Mouse (Mus musculus) frontal cortex, adult 2 months (tissue): Measurements from ENCODE around the gene Astn1. TPM values are rescaled to one million over a fixed set of nuclear protein-coding genes. Genes with fewer than 3 reads are reported as not detected.

Experiments used
- DNase-seq, 2 experiments: peaks; one replicate each; pipeline ENCODE4 v3.0.0; 2022; ENCODE audit warnings: low spot score in 1 of 2; ENCODE audit errors: extremely low spot score in 1 of 2
- polyA plus RNA-seq: library from polyadenylated mRNA; depleted of rRNA; stranded (reverse); fragments of >200 nt; gene quantifications from 2 replicates; pipeline ENCODE4 v1.2.3, GENCODE M21; 2012

The Astn1 gene
- polyA plus RNA-seq, 1 experiment = 83.3 TPM

DNA sequence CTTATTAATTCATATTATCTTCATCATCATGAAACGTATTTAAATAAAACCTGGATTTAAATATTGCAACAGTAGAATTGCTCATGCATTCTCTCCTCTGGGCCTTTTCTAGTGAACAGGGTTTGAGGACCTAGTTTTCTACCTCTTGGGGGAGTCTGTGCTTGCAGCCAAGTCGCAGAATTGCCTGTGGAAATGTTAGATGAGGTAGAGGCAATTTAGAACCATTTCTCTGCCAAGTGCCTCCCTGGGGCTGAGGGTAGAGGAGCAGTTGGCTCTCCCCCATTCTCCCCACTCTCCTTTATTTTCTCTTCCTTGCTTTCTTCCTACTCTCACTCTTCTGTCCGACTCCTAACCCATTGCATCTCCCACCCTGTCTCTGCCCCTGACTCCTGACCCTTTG lies 49.1 kb downstream of the Astn1 start:
- DNase-seq = no peak

DNA sequence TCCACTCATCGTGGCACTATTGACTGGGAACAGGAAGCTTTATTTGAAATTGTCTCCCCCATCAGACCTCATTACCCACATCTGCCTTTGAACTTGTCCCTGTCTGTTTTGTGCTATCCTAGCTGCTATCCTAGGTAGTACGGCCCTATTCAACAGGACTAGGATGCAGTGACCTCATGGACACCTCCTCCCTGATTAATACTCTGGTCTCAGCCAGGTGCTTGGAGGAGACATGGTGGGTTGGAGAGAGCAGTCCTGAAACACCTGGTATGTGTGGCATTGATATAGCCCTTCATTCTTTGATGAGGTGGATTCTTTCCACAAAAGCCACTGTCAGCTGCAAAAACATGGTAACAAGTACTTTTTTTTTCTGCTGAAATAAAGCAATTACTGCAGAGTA lies 52.1 kb downstream of the Astn1 start:
- DNase-seq = no peak

DNA sequence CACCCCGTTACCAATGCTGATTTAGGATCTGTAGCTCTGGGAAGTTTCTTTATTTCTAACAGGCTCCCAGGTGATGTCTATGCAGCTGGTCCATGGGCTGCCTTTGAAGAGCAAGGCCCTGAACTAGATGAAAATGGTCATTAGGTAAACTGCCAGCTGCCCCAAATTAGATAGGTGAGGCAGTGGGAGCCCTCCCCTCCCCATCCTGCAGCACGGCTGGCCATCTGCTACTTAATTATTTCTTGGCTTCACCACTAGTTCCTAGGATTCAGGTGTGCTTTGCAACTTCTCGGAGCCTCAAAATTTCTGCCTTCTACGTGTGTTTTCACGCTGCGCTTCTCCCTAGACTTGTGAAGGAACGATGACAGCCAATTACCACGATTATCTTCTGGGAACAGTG lies 59.4 kb downstream of the Astn1 start:
- DNase-seq = no peak

DNA sequence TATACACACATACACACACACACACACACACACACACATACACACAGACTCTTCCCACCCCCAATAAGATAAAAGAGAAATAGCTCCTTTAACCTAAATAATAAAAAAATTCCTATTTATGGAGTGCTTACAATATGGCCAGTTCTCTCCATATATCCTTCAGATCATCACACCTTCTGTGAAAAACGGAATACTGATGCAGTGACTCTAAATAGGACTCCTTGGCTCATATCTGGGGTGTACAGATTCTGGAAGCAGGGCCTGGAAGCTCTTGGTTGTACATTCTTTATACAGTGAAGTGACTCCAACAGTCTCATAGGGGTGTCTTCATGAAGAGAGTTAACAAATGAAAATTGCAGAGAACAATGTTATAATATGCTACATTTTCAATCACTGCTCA lies 60.7 kb downstream of the Astn1 start:
- peak in 1 of 2 experiments; percentile 37 for DNase-seq

DNA sequence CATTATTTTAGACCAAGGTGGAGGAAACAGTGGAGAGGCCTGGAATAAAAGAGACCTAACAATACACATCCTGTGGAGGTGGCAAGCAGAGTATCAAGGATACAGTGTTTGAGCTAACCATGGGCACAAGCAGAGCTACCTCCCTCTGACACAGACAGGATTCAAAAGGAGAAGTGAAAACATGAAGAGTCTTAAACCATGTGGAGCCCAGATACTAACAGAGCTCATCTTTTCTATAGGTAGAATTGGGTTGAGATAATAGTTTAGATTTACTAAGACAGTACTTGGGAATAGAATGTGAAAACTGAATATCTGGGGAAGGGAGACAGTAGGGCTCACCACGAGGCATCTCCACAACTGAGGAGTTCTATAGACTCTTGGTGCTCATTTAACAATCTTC lies 84.0 kb downstream of the Astn1 start:
- DNase-seq = no peak

DNA sequence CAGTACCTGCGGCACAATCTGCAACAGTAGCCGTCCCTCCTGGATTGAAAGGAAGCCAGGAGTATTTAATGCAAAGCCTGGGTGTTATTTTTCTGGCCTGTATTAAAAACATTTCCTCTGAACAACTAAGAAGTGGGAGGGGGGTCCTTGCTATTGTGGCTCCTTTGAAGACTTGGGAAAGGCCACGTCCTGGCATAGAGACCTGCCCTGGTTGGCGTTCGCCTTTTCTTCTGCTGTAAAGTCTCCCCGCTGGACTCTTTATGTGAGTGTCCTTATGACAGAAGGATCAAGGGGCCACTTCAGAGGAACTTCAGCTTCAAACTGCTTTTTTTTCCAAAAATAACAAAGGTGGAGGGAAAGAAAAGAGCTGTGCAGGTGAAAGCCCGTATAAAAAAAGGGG lies 85.9 kb downstream of the Astn1 start:
- no peak for DNase-seq

DNA sequence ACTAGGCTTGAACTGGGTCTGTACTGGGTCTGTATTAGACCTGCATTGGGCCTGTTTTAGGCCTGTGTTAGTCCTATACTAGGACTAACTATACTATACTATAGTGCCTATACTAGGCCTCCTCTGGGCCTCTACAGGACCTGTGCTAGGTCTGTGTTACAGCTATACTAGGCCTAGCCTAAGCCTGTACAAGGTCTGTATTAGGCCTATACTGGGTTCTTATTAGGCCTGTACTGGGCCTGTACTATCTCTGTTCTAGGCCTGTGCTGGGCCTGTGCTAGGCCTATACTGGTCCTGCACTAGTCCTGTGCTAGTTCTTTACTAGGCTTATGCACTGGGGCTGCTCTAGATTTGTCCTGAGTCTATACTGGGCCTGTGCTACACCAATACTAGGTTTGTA lies 90.6 kb downstream of the Astn1 start:
- DNase-seq = no peak

DNA sequence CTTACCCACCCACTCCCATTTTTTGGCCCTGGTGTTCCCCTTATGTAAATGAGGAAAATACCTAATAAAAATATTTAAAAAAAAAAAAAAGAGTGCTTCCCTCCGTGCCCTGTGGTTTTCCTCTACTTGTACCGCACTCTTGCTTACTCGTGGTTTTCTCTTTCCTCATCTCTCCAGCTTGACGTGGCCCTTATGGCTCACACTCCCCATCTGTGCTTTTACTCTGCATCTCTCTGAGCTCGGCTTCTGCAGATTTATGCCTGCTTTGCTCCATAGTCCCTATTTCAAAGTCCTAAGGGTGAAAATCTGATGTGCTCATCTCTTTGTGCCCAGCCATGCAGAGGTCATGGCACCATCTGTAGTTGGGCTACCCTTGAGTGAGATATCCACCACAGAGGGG lies 91.5 kb downstream of the Astn1 start:
- peak in 1 of 2 experiments; percentile 28 for DNase-seq

DNA sequence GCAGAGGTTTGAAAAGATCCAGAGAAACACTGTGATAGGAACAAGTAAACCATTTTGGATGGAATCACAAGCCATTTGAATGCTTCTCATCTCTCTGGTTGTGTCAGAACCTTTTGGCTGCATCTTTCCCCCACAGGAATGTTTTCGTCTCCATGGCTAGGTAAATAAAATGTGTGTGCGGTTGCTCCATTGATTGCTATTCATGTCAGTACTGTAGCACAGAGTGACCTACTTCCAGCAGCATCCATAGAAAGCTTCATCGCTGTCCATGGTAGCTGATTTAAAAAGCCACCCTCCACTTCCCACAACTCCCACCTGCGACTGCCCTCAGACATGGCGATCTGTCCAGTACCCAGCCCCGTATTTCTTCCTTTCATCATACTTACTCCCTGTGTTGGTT lies 101.9 kb downstream of the Astn1 start:
- DNase-seq = peak; percentile 17 to 31

DNA sequence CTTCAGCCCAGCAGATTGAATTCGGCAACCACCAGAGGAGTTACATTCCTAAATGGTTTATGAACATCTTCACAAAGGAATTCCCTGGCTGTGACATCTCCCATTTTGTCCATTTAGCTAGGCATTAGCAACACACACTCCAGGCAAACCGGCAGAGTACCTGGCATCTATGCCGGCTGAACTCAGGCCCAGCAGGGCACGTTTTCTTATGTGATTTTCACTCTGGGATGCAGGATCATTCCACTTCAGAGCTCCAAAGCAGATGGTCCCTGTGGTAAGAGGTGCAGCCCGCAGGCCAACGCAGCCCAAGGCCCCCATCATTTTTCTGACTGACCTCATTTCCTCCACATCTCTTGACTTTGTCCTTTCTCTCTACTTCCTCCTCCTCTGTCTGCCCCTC lies 103.2 kb downstream of the Astn1 start:
- no peak for DNase-seq

DNA sequence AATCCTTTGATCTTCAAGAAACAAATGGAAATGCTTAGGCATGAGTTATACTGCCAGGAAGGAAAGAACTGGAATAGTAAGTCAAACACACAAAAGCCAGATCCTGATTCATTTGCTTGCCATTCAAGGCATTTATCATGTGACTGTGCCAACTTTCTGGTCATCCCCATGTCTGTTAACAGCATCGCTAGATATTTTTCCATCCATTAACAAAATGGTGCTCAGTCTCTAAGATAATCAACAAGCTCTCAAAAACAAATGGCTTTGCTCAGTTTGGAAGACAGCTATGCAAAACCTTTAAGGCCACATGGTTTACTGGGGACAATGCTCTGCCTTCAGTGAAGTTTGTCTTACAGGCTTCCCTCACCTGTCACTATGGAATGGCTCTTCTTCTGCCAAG lies 115.8 kb downstream of the Astn1 start:
- no peak for DNase-seq

DNA sequence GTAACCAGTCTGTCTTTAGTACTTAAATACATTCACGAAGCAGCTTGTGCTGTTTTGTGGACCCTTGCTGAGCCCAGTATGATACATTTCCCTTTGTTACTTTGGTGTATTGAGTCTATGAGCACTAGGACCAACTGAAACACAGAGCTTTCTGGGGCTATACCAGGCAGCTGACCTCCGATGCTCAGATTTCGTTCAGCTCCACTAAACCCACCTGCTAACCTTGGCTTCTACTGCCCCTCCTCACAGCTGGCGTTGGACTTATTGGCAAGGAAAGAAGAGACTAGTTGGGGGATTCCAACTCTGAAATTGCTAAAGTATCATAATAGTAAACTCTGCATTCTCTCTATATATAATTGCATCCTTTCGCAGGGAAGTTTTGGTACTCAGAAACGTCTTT lies 118.2 kb downstream of the Astn1 start:
- DNase-seq = no peak

DNA sequence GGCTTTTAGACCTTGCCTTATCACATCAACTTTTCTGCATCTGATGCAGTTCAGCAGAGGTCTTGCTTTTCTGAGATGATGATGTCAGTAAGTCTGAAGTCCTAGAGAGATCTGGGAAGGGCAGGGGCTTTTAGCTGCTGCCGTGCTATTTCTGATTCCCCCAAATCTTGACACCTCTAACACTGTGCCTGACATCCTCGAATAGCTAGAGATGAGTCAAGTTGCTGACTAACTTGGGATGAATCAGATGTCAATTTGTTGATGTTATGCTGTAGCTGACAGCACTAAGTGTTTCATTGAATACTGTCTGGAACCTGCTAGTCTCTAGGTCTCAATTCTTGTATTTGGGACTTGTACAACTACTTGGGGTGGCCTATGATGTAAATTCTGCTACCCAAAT lies 121.7 kb downstream of the Astn1 start:
- no peak for DNase-seq

DNA sequence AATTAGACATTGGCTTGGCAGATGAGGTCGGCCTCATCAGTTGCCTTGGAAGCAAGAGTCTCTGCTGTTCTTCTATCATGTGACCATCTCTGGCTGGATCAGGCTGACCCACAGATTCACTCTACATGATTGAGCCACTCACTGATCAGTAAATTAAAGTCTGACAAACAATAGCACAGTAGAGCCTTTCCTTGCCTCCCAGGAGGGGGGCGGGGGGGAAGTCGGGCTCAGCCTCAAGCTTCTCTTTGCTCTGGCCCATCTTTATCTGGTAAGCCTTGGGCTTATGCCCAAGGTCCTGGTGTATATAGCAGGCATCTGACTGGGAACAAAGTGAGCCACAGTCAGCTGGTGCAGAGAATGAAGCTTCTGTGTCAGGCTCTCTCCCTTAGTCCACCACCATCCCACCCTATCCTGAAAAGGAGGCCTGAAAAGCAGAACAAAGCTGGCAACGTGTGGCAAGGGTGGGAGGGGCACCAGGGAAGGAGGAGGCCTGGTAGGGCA lies 127.5 kb downstream of the Astn1 start:
- DNase-seq = no peak

DNA sequence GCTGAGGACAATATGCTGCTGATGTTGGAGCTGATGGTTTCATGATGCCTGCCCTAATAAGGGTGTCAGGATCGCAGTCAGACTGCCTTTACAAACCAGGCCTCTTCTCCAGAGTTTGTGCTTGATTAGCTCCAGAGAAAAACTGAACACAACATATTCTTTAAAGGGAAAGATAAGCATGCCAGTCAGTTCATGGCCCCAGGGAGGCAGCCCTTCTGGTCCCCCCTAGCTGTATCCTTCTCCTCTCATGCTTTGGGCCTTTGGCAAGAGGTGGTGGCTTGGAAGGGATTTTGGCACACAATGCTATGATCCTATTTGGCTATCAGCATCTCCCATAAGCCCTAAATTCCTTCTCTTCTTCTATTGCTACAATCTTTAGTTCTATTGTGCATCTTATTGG lies 128.1 kb downstream of the Astn1 start:
- DNase-seq = no peak

DNA sequence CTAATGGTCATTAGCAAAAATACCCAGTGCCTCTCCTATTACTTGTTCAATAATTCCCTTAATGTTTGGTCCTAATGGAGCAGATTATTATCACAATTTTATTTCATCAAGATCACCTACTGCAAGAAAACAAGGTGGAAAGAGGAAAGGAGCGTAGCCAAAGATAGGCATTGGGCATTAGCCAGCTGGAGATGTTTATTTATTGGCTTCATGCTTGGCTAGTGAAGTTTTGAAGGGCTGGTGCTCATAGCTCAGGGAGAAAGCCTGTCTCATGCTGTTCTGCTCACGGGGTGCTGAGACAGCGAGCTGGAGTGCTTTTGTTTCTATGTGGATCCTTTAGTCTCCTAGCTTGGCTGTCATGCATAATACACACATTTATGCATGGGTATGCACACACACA lies 131.2 kb downstream of the Astn1 start:
- DNase-seq = no peak

DNA sequence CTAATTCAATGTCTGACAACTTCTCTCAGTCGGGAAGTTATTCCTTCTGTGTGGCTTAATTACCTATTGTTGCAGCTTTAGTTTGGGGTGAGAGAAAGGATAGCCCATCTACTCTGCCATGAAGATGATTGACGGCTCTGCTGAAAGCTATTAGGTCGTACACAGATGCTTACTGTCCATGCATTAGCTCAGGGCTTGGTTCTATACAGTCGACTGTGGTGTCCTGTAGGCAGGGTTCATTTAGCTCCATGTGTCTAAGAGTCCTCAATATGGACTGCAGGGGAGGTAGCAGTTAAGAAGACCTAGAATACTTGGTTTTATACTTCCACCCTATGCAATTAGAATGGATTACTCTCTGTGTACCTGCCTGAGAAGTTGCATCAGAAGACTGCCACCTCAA lies 138.1 kb downstream of the Astn1 start:
- DNase-seq = no peak

DNA sequence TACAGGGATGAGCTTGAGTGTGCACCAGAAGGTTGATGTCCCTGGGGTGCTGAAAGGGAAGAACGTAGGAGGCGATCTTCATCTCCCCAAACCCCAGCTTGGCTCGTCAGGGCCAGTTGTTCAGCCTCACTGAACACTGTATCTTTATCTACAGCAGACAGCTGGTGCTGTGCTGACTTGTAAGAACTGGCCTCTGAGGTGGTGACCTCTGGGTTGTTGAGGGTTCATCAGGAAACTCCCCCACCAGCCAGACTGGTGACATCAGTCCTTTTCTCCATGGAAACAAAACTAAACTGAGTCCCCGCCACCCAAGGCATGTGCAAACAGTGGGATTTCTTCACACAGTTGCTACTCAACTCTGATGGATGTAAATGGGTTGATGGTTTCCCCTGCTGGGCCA lies 138.9 kb downstream of the Astn1 start:
- DNase-seq = no peak

DNA sequence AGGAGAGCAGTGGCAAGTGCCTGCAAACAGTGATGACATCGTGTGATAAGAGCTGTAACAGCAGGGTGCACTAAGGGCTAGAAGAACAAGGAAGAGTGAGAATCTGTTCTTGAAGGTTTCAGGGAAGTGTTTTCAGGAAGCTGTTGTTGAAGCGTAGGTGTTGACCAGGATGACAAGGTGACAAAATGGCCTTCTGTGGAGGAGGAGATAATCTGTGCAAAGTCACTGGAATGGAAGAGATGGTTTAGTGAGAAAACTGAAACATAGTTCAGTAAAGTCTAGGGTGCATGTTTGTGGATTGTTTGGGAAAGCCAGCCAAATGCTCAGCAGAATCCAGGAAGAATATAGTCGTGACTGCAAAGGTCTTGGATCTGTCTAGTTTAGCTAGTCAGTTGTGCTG lies 145.5 kb downstream of the Astn1 start:
- DNase-seq = peak; percentile 38 to 64

DNA sequence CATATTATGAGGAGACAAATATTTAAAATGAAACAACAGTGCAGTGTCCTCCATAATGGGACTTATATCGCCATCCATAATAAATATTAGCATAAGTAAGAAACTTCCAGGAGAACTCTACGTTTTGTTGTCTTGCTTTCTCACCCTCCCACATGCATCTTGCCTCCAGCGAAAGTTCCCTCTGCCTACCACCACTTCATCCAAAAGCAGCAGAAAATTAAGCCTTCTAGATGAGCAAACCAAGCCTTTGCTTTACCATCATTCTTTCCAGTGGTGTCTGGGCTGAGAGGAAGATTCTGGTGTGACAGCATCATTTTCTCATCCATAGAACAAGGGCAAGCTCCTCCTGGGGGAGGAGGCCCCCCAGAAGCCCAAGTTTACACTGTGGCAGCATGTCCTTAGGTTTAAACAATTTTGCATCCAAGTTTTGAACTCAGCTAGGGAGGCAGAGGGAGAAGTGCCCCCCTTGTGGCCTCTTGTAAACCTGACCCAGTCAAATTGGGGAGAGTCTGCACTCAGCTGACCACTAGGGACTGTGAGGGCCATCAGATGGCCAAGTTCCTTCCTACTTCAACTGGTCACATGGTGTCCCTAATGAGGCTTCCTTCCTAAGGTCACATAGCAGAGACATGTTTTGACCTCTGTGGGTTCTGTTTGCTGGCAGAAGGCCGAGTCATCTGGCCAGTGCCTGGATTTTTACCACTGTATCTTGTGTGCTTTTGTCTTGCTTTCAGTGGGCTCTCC lies 147.2 kb downstream of the Astn1 start:
- DNase-seq = peak in 1 of 2 experiments; percentile 50

DNA sequence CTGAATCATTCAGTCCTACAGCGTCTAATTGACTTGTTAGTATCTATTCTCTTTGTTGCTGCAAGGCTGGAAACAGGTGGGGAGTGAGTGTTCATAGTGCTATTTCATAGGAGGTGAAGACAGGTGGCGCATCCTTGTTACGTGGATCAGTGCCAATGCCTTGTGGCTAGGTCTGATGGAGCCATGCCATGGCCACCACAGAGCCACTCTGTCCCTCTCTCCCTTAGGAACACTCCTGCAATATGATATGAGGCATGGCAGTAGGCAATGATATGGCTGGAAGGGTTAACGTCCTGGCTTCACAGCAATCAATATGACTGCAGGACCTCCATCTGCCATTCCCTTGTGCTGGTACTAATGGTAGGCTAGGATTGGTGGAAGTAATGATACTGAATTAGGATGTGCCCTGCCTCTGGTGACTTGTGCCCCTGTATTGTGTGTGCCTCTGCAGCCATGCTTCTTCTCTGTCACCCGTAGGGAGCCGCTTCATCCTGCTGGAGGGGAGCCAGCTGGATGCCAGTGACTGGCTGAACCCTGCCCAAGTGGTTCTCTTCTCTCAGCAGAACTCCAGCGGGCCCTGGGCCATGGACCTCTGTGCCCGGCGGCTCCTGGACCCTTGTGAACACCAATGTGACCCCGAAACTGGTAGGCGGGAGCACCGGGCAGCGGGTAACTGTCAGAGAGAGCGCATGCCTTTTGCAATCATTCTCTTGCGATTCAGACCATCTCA lies 148.6 kb downstream of the Astn1 start:
- DNase-seq = no peak

DNA sequence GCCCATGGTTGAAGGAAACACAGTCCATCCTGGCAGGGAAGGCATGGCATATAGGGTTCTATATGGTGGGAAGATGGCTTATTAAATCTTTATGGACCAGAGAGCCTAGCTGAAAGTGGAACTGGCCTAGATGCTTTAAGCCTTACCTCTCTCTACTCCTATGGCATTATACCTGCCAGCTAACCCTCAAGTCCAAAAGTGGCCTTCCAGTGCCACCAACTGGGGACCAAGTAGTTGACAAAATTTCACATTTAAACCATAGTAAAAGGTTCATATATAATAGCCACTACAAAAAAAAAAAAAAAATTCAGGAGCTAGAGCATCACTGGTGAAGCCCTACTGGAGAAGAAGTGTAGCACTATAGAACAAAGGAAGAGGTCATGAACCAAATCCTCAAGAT lies 150.0 kb downstream of the Astn1 start:
- no peak for DNase-seq
